Mouse (Mus musculus): ENCODE data around the gene Spag4. TPM values are rescaled to one million over a fixed set of nuclear protein-coding genes. Genes with fewer than 3 reads are reported as not detected.

Spag4 gene
- polyA plus RNA-seq, 1 experiment from 2014 or later, result 2.9 TPM

DNA sequence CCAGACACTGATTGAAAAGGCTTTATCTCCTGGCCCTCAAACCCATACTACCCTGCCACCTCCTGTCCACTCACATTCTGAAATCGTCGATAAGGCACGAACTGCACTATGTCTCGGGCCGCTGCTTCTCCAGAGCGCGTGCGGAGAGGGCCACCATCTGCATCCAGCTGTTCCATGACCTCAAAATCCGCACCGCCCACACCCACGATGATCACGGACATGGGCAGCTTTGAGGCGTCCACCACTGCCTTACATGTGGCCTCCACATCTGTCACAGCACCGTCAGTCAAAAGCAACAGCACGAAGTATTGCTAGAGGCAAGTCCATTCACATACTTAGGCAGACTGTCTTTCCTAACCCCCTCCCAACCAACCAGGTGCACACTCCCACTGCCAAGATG is 8.8 kb downstream of the Spag4 start:
- no peak overlapping the region for H3K27ac ChIP-seq
- no peak for ATAC-seq
- 87% methylated on average over 15 of the region's 15 CpGs for WGBS
- H3K4me1 ChIP-seq (replicated peaks), result no peaks in the 10 kb centered on the region; the same call in 1 of the 2 replicates
- no peaks in the 10 kb centered on the region for H3K9me3 ChIP-seq
- H3K4me2 ChIP-seq (replicated peaks), result no peak overlapping the region
- H3K36me3 ChIP-seq, result peaks cover 67% of the 10 kb centered on the region
- H3K27me3 ChIP-seq (replicated peaks), result no peaks in the 10 kb centered on the region
- H3K4me3 ChIP-seq (replicated peaks), result no peak overlapping the region
- H3K9ac ChIP-seq, result no peak overlapping the region

DNA sequence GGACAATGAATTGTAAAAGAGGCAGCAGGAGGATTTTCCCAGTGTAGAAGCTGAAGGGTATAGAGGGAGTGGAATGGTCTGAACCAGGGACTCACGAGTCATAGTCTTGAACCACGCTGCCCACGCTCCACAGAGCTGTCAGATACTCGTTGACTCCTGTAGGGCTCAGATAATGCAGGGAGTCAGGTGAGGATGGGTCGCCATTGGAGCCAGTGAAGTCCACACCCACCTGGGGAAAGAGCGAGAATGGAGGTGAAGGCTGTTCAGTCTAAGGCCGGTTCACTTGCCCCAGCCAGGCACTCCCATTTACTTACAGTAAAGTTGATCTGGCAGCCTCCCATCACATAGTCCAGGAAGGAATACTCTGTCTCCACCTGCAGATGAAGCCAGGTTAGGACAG is 12.5 kb downstream of the Spag4 start:
- H3K9ac ChIP-seq, result no peak overlapping the region
- H3K4me3 ChIP-seq (replicated peaks), result no peak overlapping the region
- ATAC-seq, result no peak
- no peak overlapping the region for H3K27ac ChIP-seq
- WGBS, result 88% methylated on average over 7 of the region's 7 CpGs
- no peaks in the 10 kb centered on the region for H3K27me3 ChIP-seq (replicated peaks)
- peaks cover 49% of the 10 kb centered on the region for H3K36me3 ChIP-seq
- H3K4me1 ChIP-seq (replicated peaks), result peaks cover 8% of the 10 kb centered on the region; the same call in 1 of the 2 replicates
- no peak overlapping the region for H3K4me2 ChIP-seq (replicated peaks)
- no peaks in the 10 kb centered on the region for H3K9me3 ChIP-seq

- no peaks in the 10 kb centered on the region for H3K9me3 ChIP-seq
- no peak overlapping the region for H3K4me3 ChIP-seq (replicated peaks)
- WGBS, result 85% methylated on average over 16 of the region's 16 CpGs
- H3K4me2 ChIP-seq (replicated peaks), result no peak overlapping the region
- peaks cover 8% of the 10 kb centered on the region; the same call in 1 of the 2 replicates for H3K4me1 ChIP-seq (replicated peaks)
- no peak overlapping the region for H3K9ac ChIP-seq
- peaks cover 40% of the 10 kb centered on the region for H3K36me3 ChIP-seq
- H3K27me3 ChIP-seq (replicated peaks), result no peaks in the 10 kb centered on the region
- no peak for ATAC-seq
- no peak overlapping the region for H3K27ac ChIP-seq
These were observed 13.6 kb downstream of the Spag4 start for GRCm38 (mm10) chr2:156078421-156079182.

DNA sequence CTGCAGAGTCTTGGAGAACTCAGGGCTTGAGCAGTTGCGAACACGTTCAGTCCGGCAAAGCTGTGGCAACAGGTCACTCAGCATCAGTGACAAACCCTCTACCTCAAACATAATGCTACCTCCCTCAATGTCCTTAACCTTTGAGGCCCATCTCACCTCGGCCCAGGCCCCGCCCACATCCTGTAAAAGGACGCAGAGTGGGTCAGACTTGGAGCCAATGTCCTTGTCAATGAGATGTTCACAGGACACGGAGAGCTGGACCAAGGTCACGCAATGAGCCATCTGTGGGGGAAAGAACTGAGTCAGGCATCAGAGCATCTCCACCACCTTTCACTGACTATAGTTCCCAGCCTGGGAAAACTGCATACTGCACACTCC is 14.2 kb downstream of the Spag4 start:
- Histone ChIP-seq H3K27me3 (replicated peaks) (no peaks in the 10 kb centered on the region), H3K4me3 (replicated peaks) (no peak overlapping the region), H3K4me1 (replicated peaks) (peaks cover 8% of the 10 kb centered on the region; the same call in 1 of the 2 replicates), H3K9me3 (no peaks in the 10 kb centered on the region), H3K36me3 (peaks cover 34% of the 10 kb centered on the region), H3K4me2 (replicated peaks) (no peak overlapping the region), H3K9ac (no peak overlapping the region), H3K27ac (no peak overlapping the region)
- peak; percentile 13; the same call in 1 of the 2 replicates for ATAC-seq
- WGBS, result 80% methylated on average over 8 of the region's 8 CpGs

DNA sequence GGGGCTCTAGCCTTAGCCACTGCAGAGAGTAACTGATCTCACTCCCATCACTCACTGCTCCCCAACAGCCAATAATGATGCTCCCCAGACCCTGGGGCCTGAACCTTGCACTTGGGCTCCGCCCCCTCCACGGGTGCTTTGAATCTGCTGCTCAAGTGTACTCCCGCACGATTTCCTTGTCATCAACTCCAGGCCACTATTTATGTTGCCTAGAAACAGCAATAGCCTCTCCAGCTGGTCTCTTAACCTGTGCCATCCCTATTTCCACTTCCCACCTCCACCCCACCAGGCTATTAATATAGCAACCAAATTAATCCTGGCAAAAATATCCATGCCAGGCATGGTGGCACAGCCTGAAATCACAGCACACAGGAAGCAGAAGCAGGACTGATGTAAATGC is 14.7 kb downstream of the Spag4 start:
- 35% methylated on average over 4 of the region's 4 CpGs for whole genome bisulfite sequencing
- Histone ChIP-seq H3K4me2 (replicated peaks) (no peak overlapping the region), H3K9me3 (no peaks in the 10 kb centered on the region), H3K4me3 (replicated peaks) (no peak overlapping the region), H3K27me3 (replicated peaks) (no peaks in the 10 kb centered on the region), H3K9ac (no peak overlapping the region), H3K4me1 (replicated peaks) (peaks cover 8% of the 10 kb centered on the region; the same call in 1 of the 2 replicates), H3K27ac (no peak overlapping the region), H3K36me3 (peaks cover 34% of the 10 kb centered on the region)
- ATAC-seq, result peak; percentile 58

GRCm38 (mm10) chr2:156080391-156080790 is 15.4 kb downstream of the Spag4 start:
- 66% methylated on average over 7 of the region's 7 CpGs for WGBS
- H3K9me3 ChIP-seq, result no peaks in the 10 kb centered on the region
- no peak overlapping the region for H3K9ac ChIP-seq
- no peak overlapping the region for H3K27ac ChIP-seq
- H3K4me3 ChIP-seq (replicated peaks), result no peak overlapping the region
- H3K36me3 ChIP-seq, result peaks cover 34% of the 10 kb centered on the region
- H3K27me3 ChIP-seq (replicated peaks), result no peaks in the 10 kb centered on the region
- no peak for ATAC-seq
- H3K4me1 ChIP-seq (replicated peaks), result peaks cover 8% of the 10 kb centered on the region; the same call in 1 of the 2 replicates
- no peak overlapping the region for H3K4me2 ChIP-seq (replicated peaks)

GRCm38 (mm10) chr2:156084541-156084940 is 19.6 kb downstream of the Spag4 start:
- no peaks in the 10 kb centered on the region for H3K9me3 ChIP-seq
- ATAC-seq, result no peak
- peaks cover 1% of the 10 kb centered on the region; the same call in 1 of the 2 replicates for H3K36me3 ChIP-seq
- H3K9ac ChIP-seq, result no peak overlapping the region
- H3K4me1 ChIP-seq (replicated peaks), result peaks cover 7% of the 10 kb centered on the region; the same call in 1 of the 2 replicates
- H3K4me3 ChIP-seq (replicated peaks), result no peak overlapping the region
- H3K27me3 ChIP-seq (replicated peaks), result no peaks in the 10 kb centered on the region
- no peak overlapping the region for H3K27ac ChIP-seq
- WGBS, result 85% methylated on average over 3 of the region's 3 CpGs
- no peak overlapping the region for H3K4me2 ChIP-seq (replicated peaks)

DNA sequence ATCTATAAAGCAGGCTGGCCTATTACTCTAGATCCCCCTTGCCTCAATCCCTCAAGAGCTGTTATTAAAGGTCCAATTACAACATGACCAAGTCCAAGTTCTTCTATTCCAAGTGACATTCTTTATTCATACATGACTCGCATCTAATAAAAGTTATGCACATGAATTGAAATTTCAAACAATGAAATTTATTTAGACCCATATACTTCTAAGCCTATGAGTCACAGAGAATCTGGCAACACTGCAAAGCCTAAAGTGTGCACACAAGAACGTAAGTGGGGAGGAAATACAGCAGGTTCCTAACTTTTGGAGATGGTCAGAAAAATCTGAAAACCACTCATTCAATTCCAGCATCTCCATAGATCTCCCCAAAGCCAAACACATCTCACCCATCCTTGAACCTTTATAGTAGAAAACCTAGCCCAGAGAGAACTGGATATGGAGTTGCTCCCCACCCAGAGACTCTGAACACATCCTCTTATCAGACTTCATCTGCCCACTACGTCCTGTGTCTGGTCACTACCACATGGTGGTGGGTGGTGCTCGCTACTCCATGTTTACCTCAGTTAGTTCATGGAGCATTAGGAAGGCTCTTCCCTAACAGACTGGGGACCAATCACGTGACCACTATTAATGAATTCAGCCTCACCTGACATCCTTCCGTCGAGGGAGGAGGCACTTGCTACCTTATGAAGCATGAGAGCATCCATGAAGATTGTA is 22.6 kb downstream of the Spag4 start:
- no peak overlapping the region for H3K4me2 ChIP-seq (replicated peaks)
- 88% methylated on average over 7 of the region's 7 CpGs for WGBS

GRCm38 (mm10) chr2:156089799-156090198 is 24.8 kb downstream of the Spag4 start:
- WGBS, result 91% methylated on average over 1 of the region's 1 CpGs
- Histone ChIP-seq H3K4me1 (replicated peaks) (no peaks in the 10 kb centered on the region), H3K27me3 (replicated peaks) (no peaks in the 10 kb centered on the region), H3K4me3 (replicated peaks) (no peak overlapping the region), H3K9ac (no peak overlapping the region), H3K27ac (no peak overlapping the region), H3K4me2 (replicated peaks) (no peak overlapping the region), H3K9me3 (no peaks in the 10 kb centered on the region), H3K36me3 (peaks cover 6% of the 10 kb centered on the region; the same call in 1 of the 2 replicates)
- ATAC-seq, result no peak

More for the DNA sequence above, 22.6 kb downstream of the Spag4 start:
- Histone ChIP-seq H3K4me3 (replicated peaks) (no peak overlapping the region), H3K27me3 (replicated peaks) (no peaks in the 10 kb centered on the region), H3K27ac (no peak overlapping the region), H3K9me3 (no peaks in the 10 kb centered on the region), H3K4me1 (replicated peaks) (no peaks in the 10 kb centered on the region), H3K36me3 (peaks cover 6% of the 10 kb centered on the region; the same call in 1 of the 2 replicates), H3K9ac (no peak overlapping the region)
- ATAC-seq, result no peak

DNA sequence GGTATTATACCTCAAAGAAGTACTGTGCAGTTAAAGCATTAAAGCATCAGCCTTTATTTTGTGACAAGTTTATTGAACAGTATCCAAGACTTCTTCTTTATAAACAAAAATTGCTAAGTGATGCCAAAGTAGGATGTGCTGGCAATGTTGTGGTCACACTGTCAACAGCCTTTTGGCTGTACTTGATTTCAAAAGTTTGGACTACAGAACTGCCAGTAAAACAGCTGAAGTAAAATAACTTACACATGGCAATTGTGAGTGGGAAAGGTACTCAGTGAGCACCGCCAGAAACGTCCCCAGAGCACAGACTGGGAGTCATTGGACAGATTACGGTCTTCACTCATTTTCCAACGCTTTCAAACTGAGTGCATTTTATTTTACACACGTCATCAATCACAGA is 27.0 kb downstream of the Spag4 start:
- Histone ChIP-seq H3K4me3 (replicated peaks) (no peak overlapping the region), H3K36me3 (peaks cover 23% of the 10 kb centered on the region), H3K27ac (no peak overlapping the region), H3K27me3 (replicated peaks) (no peaks in the 10 kb centered on the region), H3K4me1 (replicated peaks) (no peaks in the 10 kb centered on the region), H3K9ac (no peak overlapping the region), H3K9me3 (no peaks in the 10 kb centered on the region), H3K4me2 (replicated peaks) (no peak overlapping the region)
- 75% methylated on average over 5 of the region's 5 CpGs for WGBS
- ATAC-seq, result no peak

- ATAC-seq, result peak; percentile 76
- WGBS, result under 1% methylated on average over 16 of the region's 16 CpGs
- Histone ChIP-seq H3K4me3 (replicated peaks) (peak overlapping the region; percentile 90), H3K4me1 (replicated peaks) (0 out of 2 replicates have a peak, but pooled peaks cover 9% of the 10 kb centered on the region), H3K27me3 (replicated peaks) (no peaks in the 10 kb centered on the region), H3K9me3 (no peaks in the 10 kb centered on the region), H3K27ac (peak overlapping the region; percentile 90), H3K4me2 (replicated peaks) (peak overlapping the region; percentile 55), H3K9ac (peak overlapping the region; percentile 99), H3K36me3 (no peaks in the 10 kb centered on the region)
These were observed 45.8 kb downstream of the Spag4 start for GRCm38 (mm10) chr2:156110627-156111357.
